Mouse (Mus musculus) stomach, embryonic 15.5 days (tissue): ENCODE measurements at regions not wholly inside any gene's neighbourhood (a gene's known extent, or its start where the extent isn't known, plus 50 kb on each side); places are given as distances from the start of the nearest gene placed in this dataset.
"Not testable (repeated sequence)": the region's sequence is repeated elsewhere in the genome, so short reads cannot be mapped to it uniquely, and the experiment has no call there.

Experiments used
- ATAC-seq: fragments of 200-750 bp; cut with Nextera tagmentation; 2 replicates; pipeline ENCODE4 v1.8.0; 2017; ENCODE audit warnings: low read depth, moderate number of reproducible peaks, moderate TSS enrichment; ENCODE audit not compliant: insufficient read depth, low FRiP score
- H3K27ac ChIP-seq: fragments of 300-500 bp; sonication (generic); 2 replicates; pipeline ENCODE4 v1.5.1; 2015; ENCODE audit warnings: mild to moderate bottlenecking, inconsistent platforms
- H3K27me3 ChIP-seq: fragments of 300-500 bp; sonication (generic); replicated peaks from 2 replicates; pipeline ENCODE4 v1.6.1; 2015; ENCODE audit warnings: inconsistent platforms
- H3K36me3 ChIP-seq: fragments of 300-500 bp; sonication (generic); 2 replicates; pipeline ENCODE4 v1.6.1; 2015; ENCODE audit warnings: inconsistent platforms
- H3K4me1 ChIP-seq: fragments of 300-500 bp; sonication (generic); 2 replicates; pipeline ENCODE4 v1.6.1; 2015; ENCODE audit warnings: inconsistent platforms
- H3K4me2 ChIP-seq: fragments of 300-500 bp; sonication (generic); 2 replicates; pipeline ENCODE4 v1.6.1; 2015; ENCODE audit warnings: mild to moderate bottlenecking, inconsistent platforms
- H3K4me3 ChIP-seq: fragments of 300-500 bp; sonication (generic); replicated peaks from 2 replicates; pipeline ENCODE4 v1.5.1; 2015; ENCODE audit warnings: inconsistent platforms
- H3K9ac ChIP-seq: fragments of 300-500 bp; sonication (generic); 2 replicates; pipeline ENCODE4 v1.6.1; 2015; ENCODE audit warnings: inconsistent platforms
- H3K9me3 ChIP-seq: fragments of 300-500 bp; sonication (generic); 2 replicates; pipeline ENCODE4 v1.6.1; 2016; ENCODE audit warnings: inconsistent platforms
- WGBS: fragments of 180-500 bp; shearing (Covaris S2); methylation state at CpG from one replicate; pipeline ENCODE4 v1.1.7; 2015; 5-methylcytosine and 5-hydroxymethylcytosine counted together

DNA sequence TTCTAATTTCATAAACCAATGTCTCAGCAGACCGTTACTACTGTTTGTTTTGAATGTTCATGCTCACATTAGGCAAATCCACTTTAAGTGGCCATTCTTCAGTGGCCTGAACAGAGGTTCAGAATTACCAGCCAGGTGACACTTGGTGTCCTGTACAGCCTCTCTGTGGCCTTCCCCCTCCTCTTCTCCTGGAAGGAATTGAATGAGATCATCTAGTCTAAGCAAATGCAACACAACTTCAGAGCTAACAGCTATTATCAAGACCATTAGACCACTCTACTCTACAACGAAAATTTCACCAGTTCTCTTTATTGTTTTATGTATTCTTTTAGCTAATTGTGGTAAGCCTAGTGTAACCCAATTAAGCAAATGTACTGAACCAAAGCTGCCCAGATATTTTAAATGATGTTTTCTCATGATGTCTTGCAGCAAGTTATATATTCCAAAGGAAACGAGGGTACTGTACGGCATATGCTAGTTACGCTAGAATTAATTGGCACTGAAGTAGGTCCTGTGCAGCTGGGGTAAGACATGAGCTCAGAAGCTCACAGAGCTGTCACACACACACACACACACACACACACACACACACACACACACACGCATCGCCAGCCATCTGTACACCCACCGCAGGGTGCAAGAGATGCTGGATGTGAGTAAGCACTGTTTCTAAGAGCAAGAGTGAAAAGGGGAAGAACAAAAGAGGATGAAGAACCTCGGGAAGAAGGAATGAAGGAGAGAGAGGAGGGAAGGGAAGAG, 176.7 kb upstream of the Afdn start:
- Histone ChIP-seq H3K27me3 (no peaks in the 10 kb centered on the region), H3K4me3 (no peak overlapping the region), H3K9me3 (no peaks in the 10 kb centered on the region), H3K4me1 (no peaks in the 10 kb centered on the region), H3K9ac (no peak overlapping the region), H3K27ac (no peak overlapping the region), H3K4me2 (no peak overlapping the region), H3K36me3 (no peaks in the 10 kb centered on the region)
- WGBS, result 67% methylated on average over 9 of the region's 9 CpGs
- no peak for ATAC-seq

- Histone ChIP-seq H3K4me1 (no peaks in the 10 kb centered on the region), H3K4me2 (no peak overlapping the region), H3K9me3 (no peaks in the 10 kb centered on the region), H3K27ac (no peak overlapping the region), H3K36me3 (no peaks in the 10 kb centered on the region), H3K4me3 (no peak overlapping the region), H3K9ac (no peak overlapping the region), H3K27me3 (no peaks in the 10 kb centered on the region)
- 55% methylated on average over 4 of the region's 4 CpGs for WGBS
- no peak for ATAC-seq
Measured at GRCm38 (mm10) chr17:13584394-13584793, 175.9 kb upstream of the Afdn start.

GRCm38 (mm10) chr17:13590240-13590837, 170.0 kb upstream of the Afdn start:
- H3K9me3 ChIP-seq, ATAC-seq, H3K36me3 ChIP-seq, H3K4me2 ChIP-seq, H3K4me3 ChIP-seq, H3K27ac ChIP-seq, H3K27me3 ChIP-seq, H3K4me1 ChIP-seq, H3K9ac ChIP-seq: not testable (repeated sequence)
- WGBS, result 74% methylated on average over 1 of the region's 1 CpGs
